Mouse (Mus musculus) olfactory bulb, adult 2 months (tissue): ENCODE measurements at regions not wholly inside any gene's neighbourhood (a gene's known extent, or its start where the extent isn't known, plus 50 kb on each side); places are given as distances from the start of the nearest gene placed in this dataset.

Experiments
- CTCF ChIP-seq: fragments of 200-500 bp; IDR thresholded peaks from 2 replicates; pipeline ENCODE4 v1.5.1; 2012; ENCODE audit warnings: low read depth, mild to moderate bottlenecking, low read length, moderate library complexity; ENCODE audit not compliant: insufficient read depth
- POLR2A ChIP-seq: fragments of 200-500 bp; IDR thresholded peaks from 2 replicates; pipeline ENCODE4 v1.6.1; 2012; ENCODE audit warnings: mild to moderate bottlenecking, low read depth, low read length, moderate library complexity; ENCODE audit not compliant: insufficient read depth

GRCm38 (mm10) chr2:128278124-128278432, 152.2 kb downstream of the Bcl2l11 start:
- TF ChIP-seq CTCF (no peak), POLR2A (no peak)
